Mouse (Mus musculus) lung, adult 2 months (tissue): Measurements from ENCODE around the gene Gabrr3. TPM values are rescaled to one million over a fixed set of nuclear protein-coding genes. Genes with fewer than 3 reads are reported as not detected.
A peak's percentile ranks its signal among the peaks of the same experiment; 100 is the strongest.

Experiments
- DNase-seq: peaks from one replicate; pipeline ENCODE4 v3.0.0; 2022
- H3K4me1 ChIP-seq: fragments of 200-500 bp; 2 replicates; pipeline ENCODE4 v1.6.1; 2011; ENCODE audit warnings: low read length; ENCODE audit not compliant: control insufficient read depth, insufficient read depth
- H3K4me3 ChIP-seq: fragments of 200-500 bp; replicated peaks from 2 replicates; pipeline ENCODE3; 2011; ENCODE audit warnings: low read depth, mild to moderate bottlenecking, control low read depth, low read length; ENCODE audit errors: extremely low read depth
- CTCF ChIP-seq: fragments of 200-500 bp; IDR thresholded peaks from 2 replicates; pipeline ENCODE4 v1.5.1; 2011; ENCODE audit warnings: mild to moderate bottlenecking, low read length, control low read depth; ENCODE audit not compliant: insufficient read depth
- POLR2A ChIP-seq: fragments of 200-500 bp; IDR thresholded peaks from 2 replicates; pipeline ENCODE4 v1.6.1; 2011; ENCODE audit warnings: low read depth, mild to moderate bottlenecking, control low read depth, low read length, borderline replicate concordance; ENCODE audit errors: extremely low read depth
- WGBS: fragments of 180-500 bp; shearing (Covaris S2); methylation state at CpG from one replicate; pipeline ENCODE4 v1.1.7; 2018; 5-methylcytosine and 5-hydroxymethylcytosine counted together
- polyA plus RNA-seq: library from polyadenylated mRNA; depleted of rRNA; stranded (reverse); fragments of >200 nt; gene quantifications from 2 replicates; pipeline ENCODE4 v1.2.3, GENCODE M21; 2012

Gabrr3 gene
- polyA plus RNA-seq, 1 experiment: not detected

DNA sequence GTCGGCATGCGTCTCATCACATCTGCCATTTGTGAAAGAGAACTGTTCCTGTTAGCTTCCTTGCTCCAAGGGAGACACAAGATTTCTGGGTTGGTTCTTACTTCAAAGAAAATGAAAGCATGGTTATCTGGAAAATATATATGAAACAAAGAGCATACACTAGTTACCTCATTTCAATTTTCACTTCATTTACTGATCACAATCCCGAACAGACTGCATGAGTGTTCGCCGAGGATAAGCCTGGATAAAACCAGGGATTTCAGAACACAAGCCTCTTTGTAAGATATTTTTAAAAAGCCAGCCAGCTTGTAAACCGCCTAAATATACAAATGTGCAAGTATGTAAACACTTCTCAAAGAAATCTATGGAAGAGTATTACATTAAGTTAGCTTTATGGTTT, 56.8 kb downstream of the Gabrr3 start:
- DNase-seq: no peak
- 79% methylated on average over 6 of the region's 6 CpGs for WGBS
- Histone ChIP-seq H3K4me1 (no peaks in the 10 kb centered on the region), H3K4me3 (no peak overlapping the region)
- TF ChIP-seq POLR2A (no peak), CTCF (no peak)

DNA sequence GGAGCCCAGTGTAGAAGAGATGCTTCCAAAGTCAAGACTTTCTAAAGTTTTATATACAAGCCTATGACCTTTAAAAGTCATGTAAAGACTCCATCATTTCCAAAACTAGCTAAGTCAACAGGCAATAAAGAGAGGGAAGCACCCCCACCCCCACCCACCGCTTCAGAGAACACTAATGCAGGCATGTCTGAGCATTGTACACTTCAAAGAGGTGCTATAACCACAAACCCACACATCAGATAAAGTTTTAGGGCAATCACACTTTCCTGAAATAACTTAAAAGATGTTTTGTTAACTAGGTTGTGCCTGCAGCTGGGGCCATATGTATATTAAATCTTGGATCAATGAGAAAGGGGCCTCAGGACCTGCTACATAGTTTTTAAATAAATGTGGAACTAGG, 62.7 kb downstream of the Gabrr3 start:
- WGBS: 83% methylated on average over 1 of the region's 1 CpGs
- Histone ChIP-seq H3K4me1 (no peaks in the 10 kb centered on the region; the same call in 1 of the 2 replicates), H3K4me3 (no peak overlapping the region)
- TF ChIP-seq CTCF (no peak), POLR2A (no peak)
- no peak for DNase-seq

DNA sequence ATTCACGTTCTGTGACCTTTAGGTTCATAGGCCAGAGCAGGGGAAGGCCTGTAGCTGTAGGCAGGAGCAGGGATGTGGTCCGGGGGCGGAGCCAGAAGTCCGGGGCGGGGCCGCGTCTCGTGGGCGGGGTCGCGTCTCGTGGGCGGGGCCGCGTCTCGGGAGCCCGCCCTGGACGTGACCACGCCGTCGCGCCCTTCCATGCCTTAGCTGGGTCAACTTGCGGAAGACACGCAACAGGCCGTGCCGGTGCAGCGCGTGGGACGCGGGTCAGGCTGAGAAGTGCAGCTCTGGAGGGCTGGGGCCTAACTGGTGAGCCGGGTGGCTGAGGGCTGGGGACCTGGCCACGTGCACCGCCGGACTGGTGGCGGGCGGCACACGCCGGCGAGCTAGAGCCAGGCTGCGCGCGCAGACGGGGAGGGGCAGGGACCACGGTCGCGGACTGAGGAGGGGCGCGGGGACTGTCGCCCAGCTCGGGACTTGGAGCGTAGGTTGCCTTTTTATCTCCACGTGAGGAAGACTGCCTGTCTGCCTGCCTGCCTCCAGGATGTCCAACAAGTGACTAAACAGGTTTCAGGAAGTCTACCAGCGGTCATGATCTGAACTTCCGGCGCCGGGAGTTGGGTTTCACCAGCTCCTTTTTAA, 64.6 kb downstream of the Gabrr3 start, which contains the start of gene Riox2:
Riox2 (plus strand) TSS at position 139 of the 642 bp plus-strand sequence.
- under 1% methylated on average over 56 of the region's 56 CpGs for WGBS
- no peaks in the 10 kb centered on the region; the same call in 1 of the 2 replicates for H3K4me1 ChIP-seq
- TF ChIP-seq CTCF (no peak), POLR2A (peak; percentile 38; the same call in 1 of the 2 replicates)
- DNase-seq: peak; percentile 82
- H3K4me3 ChIP-seq: peak within 1 kb of the TSS; percentile 100

DNA sequence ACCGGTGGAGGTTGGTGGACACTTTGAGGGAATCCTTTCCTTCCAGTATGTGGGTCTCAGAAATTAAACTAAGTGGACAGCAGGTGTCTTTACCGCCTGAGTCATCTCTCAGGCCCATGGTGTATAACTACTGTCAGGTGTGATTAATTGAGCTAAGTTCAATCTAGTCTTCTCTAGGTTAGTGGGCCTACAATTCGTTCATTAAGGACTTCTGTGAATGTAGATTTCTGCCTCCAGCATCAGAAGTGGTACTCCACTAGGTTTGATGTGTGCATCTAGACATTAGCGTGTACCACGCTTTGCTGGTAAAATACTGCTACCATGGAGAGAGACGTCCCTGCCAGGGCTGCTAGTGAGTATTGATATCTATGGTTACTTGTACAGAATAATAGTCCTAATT, 65.4 kb downstream of the Gabrr3 start:
- DNase-seq: no peak
- TF ChIP-seq POLR2A: no peak
- TF ChIP-seq CTCF: no peak
- WGBS: 37% methylated on average over 6 of the region's 6 CpGs
- no peak overlapping the region for H3K4me3 ChIP-seq
- no peaks in the 10 kb centered on the region; the same call in 1 of the 2 replicates for H3K4me1 ChIP-seq

DNA sequence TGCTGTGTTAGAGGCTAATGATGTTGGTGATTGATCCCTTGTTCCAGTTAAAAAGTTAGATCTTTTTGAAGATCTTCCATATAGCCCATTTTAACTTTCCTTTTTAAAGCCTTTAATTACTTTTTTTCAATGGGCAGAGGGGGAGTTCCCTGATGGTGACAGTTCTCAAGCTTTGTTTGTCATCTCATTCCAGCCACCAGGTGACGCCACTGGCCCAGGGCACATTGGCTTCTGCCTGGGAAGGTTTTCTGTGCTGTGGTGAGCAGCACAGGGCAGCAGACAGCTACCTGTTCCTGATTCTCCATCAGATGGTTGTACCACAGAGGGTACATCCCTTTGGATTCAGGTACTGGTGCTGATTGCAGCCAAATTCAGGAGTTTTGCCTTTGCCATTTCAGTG, 67.7 kb downstream of the Gabrr3 start:
- no peaks in the 10 kb centered on the region; the same call in 1 of the 2 replicates for H3K4me1 ChIP-seq
- WGBS: 18% methylated on average over 1 of the region's 1 CpGs
- no peak overlapping the region for H3K4me3 ChIP-seq
- TF ChIP-seq POLR2A (no peak), CTCF (peak; percentile 90)
- DNase-seq: peak; percentile 62

DNA sequence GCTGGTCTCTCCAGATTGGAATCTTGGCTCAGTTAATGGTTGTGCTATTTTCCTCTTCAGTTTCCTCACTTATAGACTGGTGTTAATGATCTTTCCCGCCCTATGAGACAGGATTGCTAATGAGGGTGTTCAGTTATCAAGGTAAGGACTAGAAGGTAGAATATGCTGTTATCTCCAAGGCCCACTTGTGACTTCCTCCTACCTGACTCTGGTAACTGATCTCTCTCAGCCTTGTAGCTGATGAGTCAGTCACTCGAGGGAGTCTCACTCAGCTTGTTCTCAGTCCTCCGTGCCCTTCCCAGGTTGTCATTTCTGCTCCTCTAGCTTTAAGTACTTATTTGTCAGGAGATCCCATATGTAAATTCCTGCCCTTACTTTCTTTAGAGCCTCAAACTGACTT, 70.8 kb downstream of the Gabrr3 start:
- H3K4me1 ChIP-seq: no peaks in the 10 kb centered on the region
- WGBS: 79% methylated on average over 3 of the region's 3 CpGs

DNA sequence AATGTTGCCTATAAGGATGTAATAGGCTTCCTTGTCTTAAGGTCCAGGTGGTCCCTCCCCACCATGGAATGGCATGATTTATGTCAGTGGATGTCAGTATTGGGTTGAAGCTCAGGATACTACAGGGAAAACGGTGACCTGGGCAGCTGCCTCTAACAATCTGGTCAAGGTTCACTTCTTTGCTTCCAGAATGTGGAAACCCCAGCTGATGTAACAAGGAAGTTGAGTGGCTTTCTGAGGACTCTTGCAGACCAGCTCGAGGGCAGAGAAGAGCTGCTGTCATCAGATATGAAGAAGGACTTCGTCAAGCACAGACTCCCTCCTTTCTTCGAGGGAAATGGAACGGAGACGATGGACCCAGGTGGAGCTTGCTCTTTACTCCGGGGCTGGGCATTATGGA, 80.1 kb downstream of the Gabrr3 start:
- DNase-seq: no peak
- Histone ChIP-seq H3K4me1 (no peaks in the 10 kb centered on the region), H3K4me3 (no peak overlapping the region)
- TF ChIP-seq POLR2A (no peak), CTCF (no peak)
- WGBS: 80% methylated on average over 7 of the region's 7 CpGs

More for the DNA sequence above, 70.8 kb downstream of the Gabrr3 start:
- no peak for DNase-seq
- no peak overlapping the region for H3K4me3 ChIP-seq
- TF ChIP-seq POLR2A: no peak
- TF ChIP-seq CTCF: no peak

DNA sequence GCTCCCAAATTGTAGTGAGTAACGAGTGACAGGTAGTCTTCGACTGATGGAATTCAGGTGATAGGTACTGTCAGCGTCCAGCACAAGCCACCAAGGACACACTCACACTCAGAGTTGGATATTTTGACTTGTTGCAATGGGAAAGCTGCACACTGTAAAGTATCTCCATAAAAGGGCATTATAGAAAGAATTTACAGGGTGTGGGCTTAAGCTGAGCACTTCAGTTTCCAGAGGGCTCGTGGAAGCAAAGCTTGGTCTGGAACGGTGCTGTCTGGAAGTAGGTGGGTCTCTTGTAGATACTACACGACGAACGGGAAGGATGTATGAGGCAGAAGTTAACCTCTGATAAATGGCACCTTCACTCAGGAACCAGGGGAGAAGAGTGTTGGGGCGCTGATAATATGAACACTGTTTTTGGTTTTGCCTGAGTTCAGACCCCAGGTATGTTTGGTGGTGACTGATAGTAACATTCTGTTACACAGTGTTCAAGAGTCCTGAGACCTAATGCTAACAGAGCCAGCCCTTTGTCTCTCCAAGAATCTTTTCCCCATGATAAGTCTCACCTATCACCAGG, 80.9 kb downstream of the Gabrr3 start:
- TF ChIP-seq CTCF: no peak
- TF ChIP-seq POLR2A: no peak
- no peaks in the 10 kb centered on the region for H3K4me1 ChIP-seq
- no peak overlapping the region for H3K4me3 ChIP-seq
- DNase-seq: no peak
- WGBS: 80% methylated on average over 9 of the region's 9 CpGs

DNA sequence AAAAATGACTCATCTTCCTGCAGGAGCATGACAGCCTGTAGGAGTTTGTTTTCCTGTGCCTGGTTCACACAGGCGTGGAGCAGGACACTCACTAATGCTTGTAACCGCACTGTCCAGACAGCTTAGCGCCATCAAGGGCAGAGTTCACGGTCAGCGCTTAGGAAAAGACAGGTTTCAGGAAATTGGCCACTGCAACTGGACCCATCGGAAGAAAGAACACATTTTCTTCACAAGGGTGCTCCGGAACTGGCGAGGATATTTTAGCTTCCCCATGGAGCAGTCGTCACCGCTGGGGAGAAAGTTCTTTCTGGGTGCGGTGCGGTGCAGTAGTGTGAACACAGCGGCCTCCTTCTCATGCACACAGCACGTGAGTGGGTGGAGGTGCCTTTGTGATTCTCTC, 86.1 kb downstream of the Gabrr3 start:
- TF ChIP-seq CTCF: no peak
- TF ChIP-seq POLR2A: no peak
- 82% methylated on average over 14 of the region's 14 CpGs for WGBS
- H3K4me3 ChIP-seq: no peak overlapping the region
- no peak for DNase-seq
- H3K4me1 ChIP-seq: no peaks in the 10 kb centered on the region

DNA sequence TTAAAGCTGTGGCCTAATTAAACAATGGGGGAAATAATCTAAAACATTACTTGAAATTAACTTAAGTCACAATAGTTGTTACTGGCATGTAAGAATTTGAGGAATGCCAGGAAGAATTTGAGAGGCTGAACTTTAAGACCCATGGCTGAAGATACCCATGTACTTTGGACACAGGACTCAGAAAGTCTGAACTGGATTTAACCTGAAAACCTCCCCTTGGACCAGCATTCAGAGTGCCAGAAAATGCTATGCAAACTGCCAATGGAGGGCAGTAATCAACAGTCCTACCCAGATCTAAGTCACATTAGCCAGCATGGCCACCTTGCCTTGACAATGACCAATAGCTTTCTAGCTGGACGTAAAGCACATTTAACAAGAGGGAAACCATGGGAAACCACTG, 90.8 kb downstream of the Gabrr3 start:
- no peak for DNase-seq
- 89% methylated on average over 1 of the region's 1 CpGs for WGBS

DNA sequence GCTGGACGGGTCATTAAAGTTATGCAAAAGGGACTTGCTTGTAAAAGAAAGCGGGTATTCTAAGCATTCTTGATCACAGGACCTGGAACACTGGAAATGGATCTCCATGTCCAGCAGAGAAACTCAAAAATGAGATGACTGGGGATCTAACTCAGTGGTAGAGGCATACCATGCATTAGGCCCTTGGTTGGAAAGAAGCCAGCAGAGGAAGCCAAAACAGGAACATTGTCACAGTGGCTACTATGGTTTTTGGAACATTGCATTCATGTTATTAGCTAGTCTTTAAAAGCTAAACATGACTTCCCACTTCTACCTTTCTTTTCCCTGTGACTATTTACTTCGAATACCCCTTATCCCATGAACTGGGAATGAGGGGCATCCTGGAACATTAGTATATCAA, 92.0 kb downstream of the Gabrr3 start:
- 99% methylated on average over 3 of the region's 3 CpGs for WGBS
- DNase-seq: no peak
- Histone ChIP-seq H3K4me3 (no peak overlapping the region), H3K4me1 (no peaks in the 10 kb centered on the region)
- TF ChIP-seq CTCF: no peak
- no peak for TF ChIP-seq POLR2A

More for the DNA sequence above, 90.8 kb downstream of the Gabrr3 start:
- H3K4me1 ChIP-seq: no peaks in the 10 kb centered on the region
- TF ChIP-seq CTCF (no peak), POLR2A (no peak)
- no peak overlapping the region for H3K4me3 ChIP-seq
